Mouse (Mus musculus): ENCODE results near the gene Vmn1r211.

DNA sequence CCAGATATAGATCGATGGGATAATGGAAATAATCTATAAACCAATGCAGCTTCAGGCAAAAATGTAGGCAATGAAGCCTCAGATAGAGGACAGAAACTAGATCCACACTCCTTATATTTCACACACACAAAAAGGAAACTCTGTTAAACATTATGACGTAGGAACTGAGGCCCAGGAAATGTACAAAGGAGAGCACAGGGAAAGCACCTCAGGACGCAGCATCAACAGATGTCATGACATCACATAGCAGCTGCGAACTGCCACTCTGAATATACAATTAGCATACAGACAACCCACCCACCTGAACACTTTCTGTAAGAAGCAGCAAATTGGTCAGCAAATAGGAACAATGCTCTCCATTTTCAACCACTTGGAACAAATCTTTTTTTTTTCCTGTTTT lies 2.6 kb downstream of the Vmn1r211 start:
- TF ChIP-seq TAL1 (conservative IDR thresholded peaks at IDR 0.05; ENCODE audit: low read depth, low read length) (no peak), CTCF (IDR thresholded peaks at IDR 0.05; ENCODE audit: low read depth, low read length) (no peak), GATA2 (IDR thresholded peaks at IDR 0.05; ENCODE audit: borderline replicate concordance, low read depth, low read length) (no peak)

Data from G1E (cell line).